Mouse (Mus musculus) midbrain, postnatal 0 days (tissue): Measurements from ENCODE around the gene Stard8. TPM values are rescaled to one million over a fixed set of nuclear protein-coding genes. Genes with fewer than 3 reads are reported as not detected.

Source experiments
- ATAC-seq: fragments of 200-750 bp; cut with Nextera tagmentation; 2 replicates; pipeline ENCODE4 v1.8.0; 2017; ENCODE audit warnings: moderate number of reproducible peaks, mild to moderate bottlenecking, moderate TSS enrichment, moderate library complexity; ENCODE audit not compliant: low FRiP score
- DNase-seq: peaks from one replicate; pipeline ENCODE4 v3.0.0-alpha.2; 2015; ENCODE audit warnings: low spot score
- H3K27ac ChIP-seq: fragments of 300-500 bp; sonication (generic); 2 replicates; pipeline ENCODE4 v1.5.1; 2014; ENCODE audit warnings: low read depth, mild to moderate bottlenecking, low read length, mixed read lengths
- H3K27me3 ChIP-seq: fragments of 300-500 bp; sonication (generic); 2 replicates; pipeline ENCODE4 v1.6.1; 2014; ENCODE audit warnings: low read length, control low read depth, mixed read lengths; ENCODE audit not compliant: insufficient read depth
- H3K36me3 ChIP-seq: fragments of 300-500 bp; sonication (generic); 2 replicates; pipeline ENCODE4 v1.6.1; 2014; ENCODE audit warnings: low read length, control low read depth, mixed read lengths; ENCODE audit not compliant: insufficient read depth
- H3K4me1 ChIP-seq: fragments of 300-500 bp; sonication (generic); 2 replicates; pipeline ENCODE4 v1.6.1; 2014; ENCODE audit warnings: mild to moderate bottlenecking, control low read depth, antibody characterized with exemption, low read length, mixed read lengths; ENCODE audit not compliant: insufficient read depth
- H3K4me2 ChIP-seq: fragments of 300-500 bp; sonication (generic); 2 replicates; pipeline ENCODE4 v1.6.1; 2014; ENCODE audit warnings: low read depth, mild to moderate bottlenecking, low read length, mixed read lengths; ENCODE audit not compliant: poor library complexity, severe bottlenecking
- H3K4me3 ChIP-seq: fragments of 300-500 bp; sonication (generic); 2 replicates; pipeline ENCODE4 v1.5.1; 2014; ENCODE audit warnings: low read depth, mild to moderate bottlenecking, low read length, moderate library complexity
- H3K9ac ChIP-seq: fragments of 300-500 bp; sonication (generic); replicated peaks from 2 replicates; pipeline ENCODE4 v1.6.1; 2014; ENCODE audit warnings: mild to moderate bottlenecking, low read length, moderate library complexity, mixed read lengths; ENCODE audit not compliant: poor library complexity, severe bottlenecking
- H3K9me3 ChIP-seq: fragments of 300-500 bp; sonication (generic); 2 replicates; pipeline ENCODE4 v1.6.1; 2016; ENCODE audit warnings: low read length, control low read depth
- CTCF ChIP-seq: IDR thresholded peaks from 2 replicates; pipeline ENCODE4 v1.5.1; 2016; ENCODE audit warnings: antibody characterized with exemption, mild to moderate bottlenecking
- WGBS: fragments of 180-500 bp; shearing (Covaris S2); extraction: QIAGEN DNeasy Blood & Tissue Kit; methylation state at CpG from one replicate; pipeline ENCODE4 v1.1.7; 2014; 5-methylcytosine and 5-hydroxymethylcytosine counted together
- polyA plus RNA-seq: library from polyadenylated mRNA; unstranded; fragments of >200 nt; fragmentation: Nextera tagmentation; extraction: Ambion mirVana; gene quantifications from 2 replicates; pipeline ENCODE4 v1.2.1, GENCODE M21; 2015
- total RNA-seq: library from RNA; depleted of rRNA; stranded (reverse); fragments of >200 nt; gene quantifications from 2 replicates; pipeline ENCODE4 v1.2.3, GENCODE M21; 2014; rRNA removed

The Stard8 gene
- total and polyA plus RNA-seq, 2 experiments from 2014 or later: 3.3 to 12.4 TPM

DNA sequence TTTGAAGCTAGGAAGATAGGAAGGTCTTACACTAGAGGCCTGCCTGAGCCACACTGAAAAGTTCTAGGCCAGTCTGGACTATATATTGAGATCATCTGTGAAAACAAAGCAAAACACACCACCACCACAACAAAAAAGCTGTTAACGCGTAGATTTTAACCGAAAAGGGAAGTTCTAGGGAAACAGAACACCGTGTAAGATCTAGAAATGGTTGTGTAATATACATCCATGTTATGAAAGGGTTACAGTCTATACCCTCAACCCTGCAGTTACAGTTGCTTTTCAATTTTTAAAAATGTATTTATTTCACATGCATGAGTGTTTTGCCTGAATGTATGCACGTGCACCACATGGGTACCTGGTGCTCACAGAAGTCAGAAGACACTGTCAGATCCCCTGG lies 116.5 kb downstream of the Stard8 start:
- Histone ChIP-seq H3K9ac (no peak overlapping the region), H3K36me3 (no peaks in the 10 kb centered on the region), H3K9me3 (no peaks in the 10 kb centered on the region), H3K27ac (no peak overlapping the region), H3K4me1 (no peaks in the 10 kb centered on the region), H3K4me2 (no peak overlapping the region), H3K27me3 (no peaks in the 10 kb centered on the region), H3K4me3 (no peak overlapping the region)
- WGBS: 86% methylated on average over 5 of the region's 5 CpGs
- no peak for DNase-seq
- ATAC-seq: no peak
- no peak for TF ChIP-seq CTCF

Other genes with a start within 250 kb of the Stard8 start
- gene Ophn1, start 112.2 kb upstream of the Stard8 start, total RNA-seq: 36.4 and 49.3 TPM in 2 replicates
- gene Ophn1, start 112.2 kb upstream of the Stard8 start, polyA plus RNA-seq: 27.6 and 32.2 TPM in 2 replicates
- gene Yipf6, start 66.9 kb upstream of the Stard8 start, total RNA-seq: 26.6 and 33.3 TPM in 2 replicates
- gene Yipf6, start 66.9 kb upstream of the Stard8 start, polyA plus RNA-seq: 12.3 and 13.5 TPM in 2 replicates
- 18.0 and 22.4 TPM in 2 replicates for gene Efnb1, start 132.9 kb downstream of the Stard8 start, total RNA-seq
- gene Efnb1, start 132.9 kb downstream of the Stard8 start, polyA plus RNA-seq: 12.0 and 13.6 TPM in 2 replicates